Mouse (Mus musculus): ENCODE data around the gene Axdnd1.
"Not testable (repeated sequence)": the region's sequence is repeated elsewhere in the genome, so short reads cannot be mapped to it uniquely, and the experiment has no call there.

The Axdnd1 gene

GRCm38 (mm10) chr1:156323126-156323525 lies 97.8 kb downstream of the Axdnd1 start:
- no peak for DNase-seq (ENCODE audit: low spot score)

- no peak for DNase-seq (ENCODE audit: low spot score)
Observed at GRCm38 (mm10) chr1:156310630-156311029, 110.3 kb downstream of the Axdnd1 start, which contains the start of gene Nphs2. Gene Nphs2, plus strand, starts transcription at chr1:156310727.

GRCm38 (mm10) chr1:156308595-156308994 lies 112.4 kb downstream of the Axdnd1 start:
- no peak for DNase-seq (ENCODE audit: low spot score)

GRCm38 (mm10) chr1:156302911-156303749 lies 117.8 kb downstream of the Axdnd1 start, which contains the start of gene Tdrd5:
Gene Tdrd5, minus strand, starts transcription at chr1:156303664.
- no peak for DNase-seq (ENCODE audit: low spot score)

GRCm38 (mm10) chr1:156290016-156290415 lies 130.9 kb downstream of the Axdnd1 start:
- no peak for DNase-seq (ENCODE audit: low spot score)

GRCm38 (mm10) chr1:156289222-156289587 lies 131.8 kb downstream of the Axdnd1 start:
- DNase-seq (ENCODE audit: low spot score), result not testable (repeated sequence)

GRCm38 (mm10) chr1:156288556-156289221 lies 132.3 kb downstream of the Axdnd1 start:
- no peak for DNase-seq (ENCODE audit: low spot score)

GRCm38 (mm10) chr1:156285541-156285896 lies 135.4 kb downstream of the Axdnd1 start:
- no peak for DNase-seq (ENCODE audit: low spot score)

- DNase-seq (ENCODE audit: low spot score), result no peak
Observed at GRCm38 (mm10) chr1:156284851-156285540, 136.0 kb downstream of the Axdnd1 start.

- no peak for DNase-seq (ENCODE audit: low spot score)
Observed at GRCm38 (mm10) chr1:156284207-156284606, 136.8 kb downstream of the Axdnd1 start.

GRCm38 (mm10) chr1:156280131-156280530 lies 140.8 kb downstream of the Axdnd1 start:
- no peak for DNase-seq (ENCODE audit: low spot score)

- DNase-seq (ENCODE audit: low spot score), result no peak
Observed at GRCm38 (mm10) chr1:156273647-156274046, 147.3 kb downstream of the Axdnd1 start.

Measured in lung, postnatal 25 days (tissue).